Mouse (Mus musculus): ENCODE measurements at regions not wholly inside any gene's neighbourhood (a gene's known extent, or its start where the extent isn't known, plus 50 kb on each side); places are given as distances from the start of the nearest gene placed in this dataset.

GRCm38 (mm10) chr7:54333142-54333541 lies 502.2 kb upstream of the Luzp2 start:
- intact Hi-C loops (cut with DNase I): no loop called here
- DNase-seq (ENCODE audit: low spot score in 2 of 2): no peak

- peak in 1 of 2 experiments; percentile 2 for DNase-seq (ENCODE audit: low spot score in 2 of 2)
- intact Hi-C loops (cut with DNase I): no loop called here
These were observed 500.4 kb upstream of the Luzp2 start for GRCm38 (mm10) chr7:54334916-54335315.

- no peak for DNase-seq (ENCODE audit: low spot score in 2 of 2)
- intact Hi-C loops (cut with DNase I): no loop called here
These were observed 494.8 kb upstream of the Luzp2 start for GRCm38 (mm10) chr7:54340532-54340931.

All from left cerebral cortex, postnatal 25 days (tissue).